Mouse (Mus musculus): Measurements from ENCODE around the gene Oaf. TPM values are rescaled to one million over a fixed set of nuclear protein-coding genes. Genes with fewer than 3 reads are reported as not detected.
A peak's percentile ranks its signal among the peaks of the same experiment; 100 is the strongest.

Oaf gene
- total RNA-seq, 2 experiments from 2014 or later, result 18.2 to 24.4 TPM

GRCm38 (mm10) chr9:43225481-43225880 lies 14.2 kb downstream of the Oaf start:
- no peak for DNase-seq (ENCODE audit: low spot score in 2 of 2)

GRCm38 (mm10) chr9:43224771-43225355 lies 14.8 kb downstream of the Oaf start:
- DNase-seq (ENCODE audit: low spot score in 2 of 2), result no peak

- DNase-seq (ENCODE audit: low spot score in 2 of 2), result no peak
Measured at GRCm38 (mm10) chr9:43222429-43222715, 17.3 kb downstream of the Oaf start.

GRCm38 (mm10) chr9:43221643-43222428 lies 17.9 kb downstream of the Oaf start:
- DNase-seq (ENCODE audit: low spot score in 2 of 2), result peak; percentile 81 to 92

- DNase-seq (ENCODE audit: low spot score in 2 of 2), result peak; percentile 47 to 65
Measured at GRCm38 (mm10) chr9:43210771-43211450, 28.8 kb downstream of the Oaf start.

- peak in 1 of 2 experiments; percentile 13 for DNase-seq (ENCODE audit: low spot score in 2 of 2)
Measured at GRCm38 (mm10) chr9:43210190-43210682, 29.5 kb downstream of the Oaf start, which contains the start of gene Pou2f3. Gene Pou2f3 (minus strand): TSS chr9:43210369.

- no peak for DNase-seq (ENCODE audit: low spot score in 2 of 2)
Measured at GRCm38 (mm10) chr9:43206022-43206390, 33.7 kb downstream of the Oaf start.

- DNase-seq (ENCODE audit: low spot score in 2 of 2), result no peak
Measured at GRCm38 (mm10) chr9:43205343-43206021, 34.2 kb downstream of the Oaf start.

- DNase-seq (ENCODE audit: low spot score in 2 of 2), result no peak
Measured at GRCm38 (mm10) chr9:43200212-43200611, 39.5 kb downstream of the Oaf start.

GRCm38 (mm10) chr9:43194001-43194400 lies 45.7 kb downstream of the Oaf start:
- no peak for DNase-seq (ENCODE audit: low spot score in 2 of 2)

GRCm38 (mm10) chr9:43191561-43191960 lies 48.1 kb downstream of the Oaf start:
- DNase-seq (ENCODE audit: low spot score in 2 of 2), result no peak

GRCm38 (mm10) chr9:43189021-43189356 lies 50.7 kb downstream of the Oaf start:
- DNase-seq (ENCODE audit: low spot score in 2 of 2), result no peak

GRCm38 (mm10) chr9:43188309-43189020 lies 51.2 kb downstream of the Oaf start:
- no peak for DNase-seq (ENCODE audit: low spot score in 2 of 2)

- DNase-seq (ENCODE audit: low spot score in 2 of 2), result no peak
Measured at GRCm38 (mm10) chr9:43179614-43180013, 60.1 kb downstream of the Oaf start.

GRCm38 (mm10) chr9:43178172-43178571 lies 61.5 kb downstream of the Oaf start:
- no peak for DNase-seq (ENCODE audit: low spot score in 2 of 2)

Other genes with a start within 250 kb of the Oaf start
- gene Arhgef12, start 132.7 kb downstream of the Oaf start, total RNA-seq (2021), result 100 to 1,000 TPM; 151 to 163 TPM
- 10 to 100 TPM; 19.9 TPM for gene Tmem136, start 123.3 kb downstream of the Oaf start, total RNA-seq (2021)
- not detected for gene Pou2f3, start 29.5 kb downstream of the Oaf start, total RNA-seq (2021)
- under 1 TPM; 0.44 to 0.67 TPM for gene Trim29, start 70.9 kb upstream of the Oaf start, total RNA-seq (2021)

All from layer of hippocampus, postnatal 14 days (tissue).